ENCODE assay signal across 10 mouse cellular contexts in genomic region chr11:114736913-114737624, GRCm38 (mm10). TPM values are rescaled to one million over a fixed set of nuclear protein-coding genes. Genes with fewer than 3 reads are reported as not detected.
DNase-seq lines count a peak whose midpoint lies in the region; ATAC-seq lines count a peak whose summit lies in the region.
"Had no signal": no experiment of that assay in that cellular context is flagged by ENCODE, and none has a peak within 500 bp of the region (broad histone marks: within the 10 kb centered on the region; RNA-seq: fewer than 3 reads in every experiment).

No protein-coding gene starts in this region.

- H3K9me3 ChIP-seq in embryonic facial prominence, embryonic 11.5 days (replicated peaks; ENCODE audit: control insufficient read depth, low read length), result no peaks in the 10 kb centered on the region
- no peaks in the 10 kb centered on the region for H3K9me3 ChIP-seq in neural tube, embryonic 11.5 days (ENCODE audit: control insufficient read depth, low read length)

- 37% methylated on average over 11 of the region's 11 CpGs for WGBS in embryonic facial prominence, embryonic 11.5 days
- 23% methylated on average over 11 of the region's 11 CpGs for WGBS in neural tube, embryonic 11.5 days

- H3K27ac ChIP-seq in embryonic facial prominence, embryonic 11.5 days (replicated peaks; ENCODE audit: low read depth, low read length), result no peak overlapping the region
- H3K27ac ChIP-seq in neural tube, embryonic 11.5 days (ENCODE audit: low read depth, low read length), result no peak overlapping the region

- no peaks in the 10 kb centered on the region for H3K27me3 ChIP-seq in embryonic facial prominence, embryonic 11.5 days (ENCODE audit: control insufficient read depth, insufficient read depth, low read length)
- H3K27me3 ChIP-seq in neural tube, embryonic 11.5 days (ENCODE audit: control insufficient read depth, insufficient read depth, low read length), result no peaks in the 10 kb centered on the region

- H3K36me3 ChIP-seq in embryonic facial prominence, embryonic 11.5 days (replicated peaks; ENCODE audit: control insufficient read depth, insufficient read depth, low read depth, low read length), result no peaks in the 10 kb centered on the region
- no peaks in the 10 kb centered on the region for H3K36me3 ChIP-seq in neural tube, embryonic 11.5 days (ENCODE audit: control insufficient read depth, insufficient read depth, low read length)

- H3K4me1 ChIP-seq in embryonic facial prominence, embryonic 11.5 days (ENCODE audit: control insufficient read depth, insufficient read depth, low read length), result peaks cover 3% of the 10 kb centered on the region; the same call in 1 of the 2 replicates
- H3K4me1 ChIP-seq in neural tube, embryonic 11.5 days (ENCODE audit: control insufficient read depth, insufficient read depth, low read length), result peaks cover 17% of the 10 kb centered on the region

- H3K4me3 ChIP-seq in embryonic facial prominence, embryonic 11.5 days (ENCODE audit: low read depth, low read length), result no peak overlapping the region
- no peak overlapping the region for H3K4me3 ChIP-seq in neural tube, embryonic 11.5 days (ENCODE audit: low read depth, low read length)
- H3K4me3 ChIP-seq: erythroblast, embryonic 14.5 days had no signal

- DNase-seq in lung, adult 18-20 months, result peak; percentile 20 to 41
- no peak for DNase-seq in lung, postnatal 25 days (ENCODE audit: low spot score)
- peak; percentile 86 for DNase-seq in ZHBTc4 (ENCODE audit: low read depth, low spot score)
- peak; percentile 73 for DNase-seq in embryonic facial prominence, embryonic 11.5 days (ENCODE audit: low spot score)
- peak; percentile 70 for DNase-seq in heart, postnatal 4 days
- peak; percentile 73 to 74 for DNase-seq in left cerebral cortex, postnatal 14 days (ENCODE audit: low spot score in 2 of 2)
- peak; percentile 74 for DNase-seq in neural tube, embryonic 11.5 days (ENCODE audit: low spot score)

- intact Hi-C loops in left cerebral cortex, postnatal 14 days (cut with DNase I), result loop anchor here (10.0 kb wide), 1 partner anchor 62 kb away; the partner anchor contains the start of gene Ttyh2

- H3K4me2 ChIP-seq in embryonic facial prominence, embryonic 11.5 days (ENCODE audit: low read depth, low read length), result no peak overlapping the region
- H3K4me2 ChIP-seq in neural tube, embryonic 11.5 days (ENCODE audit: low read depth), result no peak overlapping the region

- peak overlapping the region; percentile 22 for H3K9ac ChIP-seq in embryonic facial prominence, embryonic 11.5 days (replicated peaks; ENCODE audit: low read length)
- peak overlapping the region; percentile 39; the same call in 1 of the 2 replicates for H3K9ac ChIP-seq in neural tube, embryonic 11.5 days (ENCODE audit: low read length)

- no peak for ATAC-seq in embryonic facial prominence, embryonic 11.5 days (replicated peaks; ENCODE audit: insufficient number of reproducible peaks, low FRiP score, low TSS enrichment, low read depth)
- ATAC-seq in neural tube, embryonic 11.5 days (ENCODE audit: insufficient read depth, low FRiP score, low TSS enrichment), result no peak
- no peak for ATAC-seq in granulocyte monocyte progenitor cell, adult 5-6 weeks (replicated peaks; ENCODE audit: poor library complexity, severe bottlenecking)

RNA-seq across cellular contexts. Expression of gene Dnaic2, which starts 9.9 kb away (rescaled TPM):
- polyA plus RNA-seq in embryonic facial prominence, embryonic 11.5 days (2014; fragmentation: Nextera tagmentation; extraction: Ambion mirVana), result 1.4 and 1.6 TPM in 2 replicates
- total RNA-seq in heart, postnatal 4 days (2021), result under 1 TPM; 0.79 to 0.88 TPM
- 1 to 10 TPM in 1 of 2 experiments, under 1 TPM in 1; 0.99 to 1.8 TPM for total RNA-seq in left cerebral cortex, postnatal 14 days (2021)
- 1.7 and 2.5 TPM in 2 replicates for polyA plus RNA-seq in neural tube, embryonic 11.5 days (2014; fragmentation: Nextera tagmentation; extraction: Ambion mirVana)
- not detected in 2 replicates for total RNA-seq in granulocyte monocyte progenitor cell, adult 5-6 weeks (2014; fragmentation: Nextera tagmentation)
- total RNA-seq in granulocyte monocyte progenitor cell, adult 5-6 weeks (2017), result not detected in 2 replicates
- polyA plus RNA-seq: erythroblast, embryonic 14.5 days had no signal

RNA-seq across cellular contexts. Expression of gene Kif19a, which starts 28.1 kb away (rescaled TPM):
- polyA plus RNA-seq in embryonic facial prominence, embryonic 11.5 days (2014; fragmentation: Nextera tagmentation; extraction: Ambion mirVana), result 0.81 and 2.1 TPM in 2 replicates
- under 1 TPM; 0.26 to 0.81 TPM for total RNA-seq in heart, postnatal 4 days (2021)
- 10 to 100 TPM in 1 of 2 experiments, 1 to 10 TPM in 1; 8.8 to 11.2 TPM for total RNA-seq in left cerebral cortex, postnatal 14 days (2021)
- polyA plus RNA-seq in neural tube, embryonic 11.5 days (2014; fragmentation: Nextera tagmentation; extraction: Ambion mirVana), result 0.65 and 1.3 TPM in 2 replicates
- total RNA-seq in granulocyte monocyte progenitor cell, adult 5-6 weeks (2014; fragmentation: Nextera tagmentation), result 1.3 TPM in 1 of 2 replicates, not detected in the other
- total RNA-seq in granulocyte monocyte progenitor cell, adult 5-6 weeks (2017), result not detected in 2 replicates
- polyA plus RNA-seq: erythroblast, embryonic 14.5 days had no signal

RNA-seq across cellular contexts. Expression of gene Btbd17, which starts 58.7 kb away (rescaled TPM):
- 9.5 and 9.8 TPM in 2 replicates for polyA plus RNA-seq in embryonic facial prominence, embryonic 11.5 days (2014; fragmentation: Nextera tagmentation; extraction: Ambion mirVana)
- total RNA-seq in heart, postnatal 4 days (2021), result under 1 TPM; 0.17 to 0.25 TPM
- total RNA-seq in left cerebral cortex, postnatal 14 days (2021), result 10 to 100 TPM; 38.4 to 38.6 TPM
- polyA plus RNA-seq in neural tube, embryonic 11.5 days (2014; fragmentation: Nextera tagmentation; extraction: Ambion mirVana), result 43.1 and 51.5 TPM in 2 replicates
- 0.54 TPM in 1 of 2 replicates, not detected in the other for total RNA-seq in granulocyte monocyte progenitor cell, adult 5-6 weeks (2014; fragmentation: Nextera tagmentation)
- not detected in 2 replicates for total RNA-seq in granulocyte monocyte progenitor cell, adult 5-6 weeks (2017)
- total RNA-seq: neutrophil, adult 5-6 weeks had no signal
- polyA plus RNA-seq: erythroblast, embryonic 14.5 days had no signal

Comparison
In these comparisons a context has a peak if more than half of its experiments do, and no peak if none do; other contexts are left out.
1. RNA of gene Kif19a, which starts 28.1 kb away (total RNA-seq): 8.8 to 11.2 TPM in left cerebral cortex, postnatal 14 days; 0.26 to 0.81 TPM in heart, postnatal 4 days and 1.3 TPM in granulocyte monocyte progenitor cell, adult 5-6 weeks; every median in the first group is over 4 times any median in the second.
2. RNA of gene Btbd17, which starts 58.7 kb away (total RNA-seq): 38.4 to 38.6 TPM in left cerebral cortex, postnatal 14 days; 0.54 TPM in granulocyte monocyte progenitor cell, adult 5-6 weeks and 0.17 to 0.25 TPM in heart, postnatal 4 days; every median in the first group is over 10 times any median in the second.